Mouse (Mus musculus) neural tube, embryonic 11.5 days (tissue): ENCODE measurements around the gene Jpt2. TPM values are rescaled to one million over a fixed set of nuclear protein-coding genes. Genes with fewer than 3 reads are reported as not detected.
"Not testable (repeated sequence)": the region's sequence is repeated elsewhere in the genome, so short reads cannot be mapped to it uniquely, and the experiment has no call there.

Experiments
- ATAC-seq: fragments of 200-750 bp; cut with Nextera tagmentation; 2 replicates; pipeline ENCODE4 v1.8.0; 2017; ENCODE audit warnings: moderate number of reproducible peaks, mild to moderate bottlenecking, moderate TSS enrichment, moderate library complexity; ENCODE audit not compliant: insufficient read depth, low FRiP score, low TSS enrichment
- DNase-seq: peaks from one replicate; pipeline ENCODE4 v3.0.0-alpha.2; 2015; ENCODE audit warnings: low spot score
- H3K27ac ChIP-seq: fragments of 300-500 bp; sonication (generic); 2 replicates; pipeline ENCODE4 v1.5.1; 2014; ENCODE audit warnings: low read depth, mild to moderate bottlenecking, low read length
- H3K27me3 ChIP-seq: fragments of 300-500 bp; sonication (generic); 2 replicates; pipeline ENCODE4 v1.6.1; 2014; ENCODE audit warnings: mild to moderate bottlenecking, low read length, mixed read lengths; ENCODE audit not compliant: control insufficient read depth, insufficient read depth
- H3K36me3 ChIP-seq: fragments of 300-500 bp; sonication (generic); 2 replicates; pipeline ENCODE4 v1.6.1; 2014; ENCODE audit warnings: mild to moderate bottlenecking, low read length, moderate library complexity, mixed read lengths; ENCODE audit not compliant: control insufficient read depth, insufficient read depth
- H3K4me1 ChIP-seq: fragments of 300-500 bp; sonication (generic); 2 replicates; pipeline ENCODE4 v1.6.1; 2014; ENCODE audit warnings: low read length, mixed read lengths; ENCODE audit not compliant: control insufficient read depth, insufficient read depth
- H3K4me2 ChIP-seq: fragments of 300-500 bp; sonication (generic); 2 replicates; pipeline ENCODE4 v1.6.1; 2014; ENCODE audit warnings: low read depth, mild to moderate bottlenecking, moderate library complexity
- H3K4me3 ChIP-seq: fragments of 300-500 bp; sonication (generic); 2 replicates; pipeline ENCODE4 v1.5.1; 2014; ENCODE audit warnings: low read depth, low read length
- H3K9ac ChIP-seq: fragments of 300-500 bp; sonication (generic); 2 replicates; pipeline ENCODE4 v1.6.1; 2014; ENCODE audit warnings: mild to moderate bottlenecking, low read length
- H3K9me3 ChIP-seq: fragments of 300-500 bp; sonication (generic); 2 replicates; pipeline ENCODE4 v1.6.1; 2016; ENCODE audit warnings: low read length; ENCODE audit not compliant: control insufficient read depth
- WGBS: fragments of 180-500 bp; shearing (Covaris S2); extraction: QIAGEN DNeasy Blood & Tissue Kit; methylation state at CpG from one replicate; pipeline ENCODE4 v1.1.7; 2014; 5-methylcytosine and 5-hydroxymethylcytosine counted together
- polyA plus RNA-seq: library from polyadenylated mRNA; unstranded; fragments of >200 nt; fragmentation: Nextera tagmentation; extraction: Ambion mirVana; gene quantifications from 2 replicates; pipeline ENCODE4 v1.2.1, GENCODE M21; 2014

Jpt2 gene
- polyA plus RNA-seq, 1 experiment from 2014 or later = 204 TPM

DNA sequence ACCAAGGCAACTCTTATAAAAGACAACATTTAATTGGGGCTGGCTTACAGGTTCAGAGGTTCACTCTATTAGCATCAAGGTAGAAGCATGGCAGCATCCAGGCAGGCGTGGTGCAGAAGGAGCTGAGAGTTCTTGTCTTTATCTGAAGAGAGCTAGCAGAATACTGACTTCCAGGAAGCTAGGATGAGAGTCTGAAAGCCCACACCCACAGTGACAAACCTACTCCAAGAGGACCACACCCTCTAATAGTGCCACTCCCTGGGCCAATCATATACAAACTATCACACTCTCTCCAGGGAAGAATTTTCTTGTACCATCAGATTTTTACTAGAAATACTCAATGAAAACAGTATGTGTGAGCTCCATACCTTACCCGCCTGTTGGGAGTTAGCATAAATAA is 9.8 kb downstream of the Jpt2 start:
- Histone ChIP-seq H3K4me2 (no peak overlapping the region), H3K27ac (no peak overlapping the region), H3K9me3 (no peaks in the 10 kb centered on the region), H3K9ac (no peak overlapping the region), H3K27me3 (no peaks in the 10 kb centered on the region), H3K4me3 (no peak overlapping the region), H3K4me1 (no peaks in the 10 kb centered on the region), H3K36me3 (peaks cover 28% of the 10 kb centered on the region)
- no peak for ATAC-seq
- DNase-seq = no peak
- 95% methylated on average over 2 of the region's 2 CpGs for whole genome bisulfite sequencing

- H3K36me3 ChIP-seq = peaks cover 20% of the 10 kb centered on the region
- no peak overlapping the region for H3K4me2 ChIP-seq
- H3K4me3 ChIP-seq = no peak overlapping the region
- DNase-seq (no peak), ATAC-seq (no peak)
- H3K27me3 ChIP-seq = no peaks in the 10 kb centered on the region
- H3K27ac ChIP-seq = no peak overlapping the region
- WGBS = 94% methylated on average over 5 of the region's 5 CpGs
- H3K4me1 ChIP-seq = no peaks in the 10 kb centered on the region
- no peaks in the 10 kb centered on the region for H3K9me3 ChIP-seq
- no peak overlapping the region for H3K9ac ChIP-seq
These were observed 12.3 kb downstream of the Jpt2 start for GRCm38 (mm10) chr17:24948204-24948603.

GRCm38 (mm10) chr17:24943589-24943988 is 16.9 kb downstream of the Jpt2 start:
- not testable (repeated sequence) for H3K27me3 ChIP-seq, H3K4me2 ChIP-seq, H3K4me1 ChIP-seq, ATAC-seq, DNase-seq, H3K27ac ChIP-seq, H3K4me3 ChIP-seq, H3K9me3 ChIP-seq, H3K9ac ChIP-seq
- WGBS = 97% methylated on average over 1 of the region's 1 CpGs
- H3K36me3 ChIP-seq = peaks cover 16% of the 10 kb centered on the region

GRCm38 (mm10) chr17:24943036-24943435 is 17.5 kb downstream of the Jpt2 start:
- no peak for ATAC-seq
- Histone ChIP-seq H3K36me3 (peaks cover 13% of the 10 kb centered on the region), H3K9ac (no peak overlapping the region), H3K27ac (no peak overlapping the region), H3K9me3 (no peaks in the 10 kb centered on the region), H3K27me3 (no peaks in the 10 kb centered on the region), H3K4me2 (no peak overlapping the region), H3K4me3 (no peak overlapping the region), H3K4me1 (no peaks in the 10 kb centered on the region)
- 91% methylated on average over 7 of the region's 7 CpGs for WGBS
- DNase-seq = no peak

- not testable (repeated sequence) for H3K27ac ChIP-seq, H3K9ac ChIP-seq, H3K36me3 ChIP-seq, H3K9me3 ChIP-seq, H3K4me1 ChIP-seq, H3K27me3 ChIP-seq, H3K4me2 ChIP-seq, H3K4me3 ChIP-seq, ATAC-seq
- 30% methylated on average over 2 of the region's 2 CpGs for WGBS
- DNase-seq = peak; percentile 19
These were observed 18.0 kb downstream of the Jpt2 start for GRCm38 (mm10) chr17:24942453-24942852.

GRCm38 (mm10) chr17:24937266-24937665 is 23.2 kb downstream of the Jpt2 start:
- Histone ChIP-seq H3K27ac (peak overlapping the region; percentile 61; the same call in 1 of the 2 replicates), H3K4me2 (peak overlapping the region; percentile 78), H3K9ac (peak overlapping the region; percentile 87), H3K36me3 (no peaks in the 10 kb centered on the region), H3K4me3 (peak overlapping the region; percentile 97), H3K27me3 (no peaks in the 10 kb centered on the region), H3K4me1 (peaks cover 12% of the 10 kb centered on the region), H3K9me3 (no peaks in the 10 kb centered on the region)
- DNase-seq = no peak
- WGBS = 47% methylated on average over 6 of the region's 6 CpGs
- no peak for ATAC-seq

GRCm38 (mm10) chr17:24936259-24937237 is 23.9 kb downstream of the Jpt2 start, which contains the start of gene Mapk8ip3:
Gene Mapk8ip3, minus strand, starts transcription at chr17:24936977.
- Histone ChIP-seq H3K27ac (peak within 1 kb of the TSS; percentile 61; the same call in 1 of the 2 replicates), H3K9me3 (no peaks in the 10 kb centered on the region), H3K36me3 (no peaks in the 10 kb centered on the region), H3K27me3 (no peaks in the 10 kb centered on the region), H3K4me3 (peak within 1 kb of the TSS; percentile 97), H3K4me1 (peaks cover 12% of the 10 kb centered on the region), H3K4me2 (peak within 1 kb of the TSS; percentile 78), H3K9ac (peak within 1 kb of the TSS; percentile 87)
- WGBS = under 1% methylated on average over 78 of the region's 78 CpGs
- DNase-seq (peak; percentile 94), ATAC-seq (peak; percentile 96)

DNA sequence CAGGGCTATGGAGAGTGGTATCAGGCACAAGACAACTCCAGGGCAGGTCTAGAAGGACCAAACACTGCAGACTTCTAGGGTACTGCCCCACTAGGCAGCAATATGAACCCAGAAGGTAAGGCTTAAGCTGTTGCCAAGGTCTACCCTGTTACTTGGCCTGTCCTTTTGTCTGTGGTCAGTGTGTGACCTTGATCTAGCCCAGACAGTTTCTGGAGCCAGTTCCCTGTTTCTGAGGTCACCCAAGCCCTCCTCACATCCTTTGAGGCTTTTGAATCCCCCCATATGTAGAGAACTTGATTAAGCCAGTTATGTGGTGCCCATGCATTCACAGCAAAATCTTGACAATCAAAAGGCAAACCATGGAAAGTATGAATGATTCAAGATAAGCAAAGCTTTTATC is 24.8 kb downstream of the Jpt2 start:
- ATAC-seq = no peak

GRCm38 (mm10) chr17:24934926-24935325 is 25.6 kb downstream of the Jpt2 start:
- H3K27ac ChIP-seq = no peak overlapping the region
- no peaks in the 10 kb centered on the region for H3K9me3 ChIP-seq
- peak overlapping the region; percentile 78 for H3K4me2 ChIP-seq
- no peak overlapping the region for H3K9ac ChIP-seq
- H3K4me3 ChIP-seq = no peak overlapping the region
- no peaks in the 10 kb centered on the region for H3K36me3 ChIP-seq
- ATAC-seq = no peak
- WGBS = 91% methylated on average over 4 of the region's 4 CpGs
- peaks cover 12% of the 10 kb centered on the region for H3K4me1 ChIP-seq
- no peak for DNase-seq
- H3K27me3 ChIP-seq = no peaks in the 10 kb centered on the region

More for the DNA sequence above, 24.8 kb downstream of the Jpt2 start:
- Histone ChIP-seq H3K36me3 (no peaks in the 10 kb centered on the region), H3K9ac (peak overlapping the region; percentile 0; the same call in 1 of the 2 replicates), H3K4me1 (peaks cover 12% of the 10 kb centered on the region), H3K27ac (no peak overlapping the region), H3K27me3 (no peaks in the 10 kb centered on the region), H3K4me2 (peak overlapping the region; percentile 78), H3K4me3 (peak overlapping the region; percentile 97), H3K9me3 (no peaks in the 10 kb centered on the region)
- DNase-seq = no peak
